Mouse (Mus musculus) liver, embryonic 16.5 days (tissue): Measurements from ENCODE around the gene Cyp1b1. TPM values are rescaled to one million over a fixed set of nuclear protein-coding genes. Genes with fewer than 3 reads are reported as not detected.

Experiments used
- ATAC-seq: fragments of 200-750 bp; cut with Nextera tagmentation; 2 replicates; pipeline ENCODE4 v1.8.0; 2017; ENCODE audit warnings: low read depth, mild to moderate bottlenecking, moderate number of reproducible peaks, moderate library complexity
- H3K27ac ChIP-seq: fragments of 300-500 bp; sonication (generic); 2 replicates; pipeline ENCODE4 v1.5.1; 2014; ENCODE audit warnings: mild to moderate bottlenecking, low read length
- H3K27me3 ChIP-seq: fragments of 300-500 bp; sonication (generic); 2 replicates; pipeline ENCODE4 v1.6.1; 2014; ENCODE audit warnings: low read depth, low read length, mixed read lengths; ENCODE audit not compliant: control insufficient read depth, insufficient read depth
- H3K36me3 ChIP-seq: fragments of 300-500 bp; sonication (generic); 2 replicates; pipeline ENCODE4 v1.6.1; 2014; ENCODE audit warnings: mild to moderate bottlenecking; ENCODE audit not compliant: control insufficient read depth, insufficient read depth
- H3K4me1 ChIP-seq: fragments of 300-500 bp; sonication (generic); 2 replicates; pipeline ENCODE4 v1.6.1; 2014; ENCODE audit warnings: low read depth, low read length, mixed read lengths; ENCODE audit not compliant: control insufficient read depth
- H3K4me2 ChIP-seq: fragments of 300-500 bp; sonication (generic); 2 replicates; pipeline ENCODE4 v1.6.1; 2014; ENCODE audit warnings: low read depth, low read length, mixed read lengths
- H3K4me3 ChIP-seq: fragments of 300-500 bp; sonication (generic); 2 replicates; pipeline ENCODE4 v1.5.1; 2014; ENCODE audit warnings: low read depth, mild to moderate bottlenecking, low read length
- H3K9ac ChIP-seq: fragments of 300-500 bp; sonication (generic); 2 replicates; pipeline ENCODE4 v1.6.1; 2014; ENCODE audit warnings: low read depth, low read length
- H3K9me3 ChIP-seq: fragments of 300-500 bp; sonication (generic); replicated peaks from 2 replicates; pipeline ENCODE4 v1.6.1; 2016; ENCODE audit warnings: low read length; ENCODE audit not compliant: control insufficient read depth
- WGBS: fragments of 180-500 bp; shearing (Covaris S2); extraction: QIAGEN DNeasy Blood & Tissue Kit; methylation state at CpG from one replicate; pipeline ENCODE4 v1.1.7; 2014; ENCODE audit not compliant: insufficient replicate concordance; 5-methylcytosine and 5-hydroxymethylcytosine counted together
- polyA plus RNA-seq: library from polyadenylated mRNA; unstranded; fragments of >200 nt; fragmentation: Nextera tagmentation; extraction: Ambion mirVana; gene quantifications from 2 replicates; pipeline ENCODE4 v1.2.1, GENCODE M21; 2015

The Cyp1b1 gene
- polyA plus RNA-seq, 1 experiment from 2014 or later = 0.22 TPM

- Histone ChIP-seq H3K27ac (no peak overlapping the region), H3K9me3 (no peaks in the 10 kb centered on the region), H3K4me3 (no peak overlapping the region), H3K9ac (no peak overlapping the region), H3K27me3 (peaks cover 17% of the 10 kb centered on the region), H3K36me3 (no peaks in the 10 kb centered on the region), H3K4me2 (no peak overlapping the region), H3K4me1 (no peaks in the 10 kb centered on the region)
- ATAC-seq = no peak
- WGBS = 71% methylated on average over 7 of the region's 7 CpGs
Measured at GRCm38 (mm10) chr17:79720681-79721080, 5.8 kb upstream of the Cyp1b1 start.

GRCm38 (mm10) chr17:79715649-79716143, 835 bp upstream of the Cyp1b1 start:
- Histone ChIP-seq H3K4me1 (no peaks in the 10 kb centered on the region; the same call in 1 of the 2 replicates), H3K9ac (no peak overlapping the region), H3K4me2 (peak overlapping the region; percentile 61), H3K27ac (no peak overlapping the region), H3K27me3 (peaks cover 61% of the 10 kb centered on the region), H3K36me3 (no peaks in the 10 kb centered on the region), H3K4me3 (peak overlapping the region; percentile 39), H3K9me3 (no peaks in the 10 kb centered on the region)
- ATAC-seq = peak; percentile 48
- WGBS = under 1% methylated on average over 42 of the region's 42 CpGs

DNA sequence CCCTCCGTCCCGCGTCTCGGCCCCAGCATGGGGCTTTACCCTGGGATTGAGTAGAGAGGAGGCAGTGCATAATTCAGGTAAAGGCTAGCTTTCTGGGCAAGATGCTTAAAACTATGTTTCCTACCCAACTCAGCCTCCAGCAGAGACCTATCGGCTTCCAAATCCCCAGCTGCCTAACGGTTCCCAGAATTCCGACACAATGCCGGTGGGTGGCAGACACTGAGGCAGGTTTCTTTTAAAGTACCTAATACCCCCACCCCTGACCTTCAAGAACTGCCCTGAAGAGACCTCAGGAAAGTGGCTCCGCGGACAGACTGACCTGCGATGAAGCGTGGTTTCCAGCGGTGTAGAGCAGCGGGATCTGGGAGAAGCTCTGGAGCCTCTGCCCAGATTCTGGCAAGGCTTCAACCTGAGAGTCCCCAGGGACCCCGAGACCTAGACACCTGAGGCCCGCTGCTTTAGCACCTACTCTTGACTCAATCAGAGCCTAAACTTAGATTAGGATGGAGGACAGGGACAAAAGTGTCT, 429 bp downstream of the Cyp1b1 start:
- Histone ChIP-seq H3K27me3 (peaks cover 69% of the 10 kb centered on the region), H3K9ac (no peak overlapping the region)

GRCm38 (mm10) chr17:79713643-79714367, 1.1 kb downstream of the Cyp1b1 start:
- H3K4me3 ChIP-seq = peak overlapping the region; percentile 20; the same call in 1 of the 2 replicates
- H3K36me3 ChIP-seq = no peaks in the 10 kb centered on the region
- no peak overlapping the region for H3K27ac ChIP-seq
- H3K4me1 ChIP-seq = no peaks in the 10 kb centered on the region; the same call in 1 of the 2 replicates
- no peaks in the 10 kb centered on the region for H3K9me3 ChIP-seq
- peak overlapping the region; percentile 48 for H3K4me2 ChIP-seq
- WGBS = 1% methylated on average over 63 of the region's 63 CpGs
- H3K27me3 ChIP-seq = peaks cover 70% of the 10 kb centered on the region
- no peak for ATAC-seq
- no peak overlapping the region for H3K9ac ChIP-seq

More for the DNA sequence above, 429 bp downstream of the Cyp1b1 start:
- Histone ChIP-seq H3K9me3 (no peaks in the 10 kb centered on the region), H3K4me3 (peak overlapping the region; percentile 39; the same call in 1 of the 2 replicates), H3K4me1 (no peaks in the 10 kb centered on the region; the same call in 1 of the 2 replicates), H3K27ac (no peak overlapping the region), H3K36me3 (no peaks in the 10 kb centered on the region), H3K4me2 (no peak overlapping the region)
- 5% methylated on average over 16 of the region's 16 CpGs for WGBS
- no peak for ATAC-seq

- Histone ChIP-seq H3K9ac (no peak overlapping the region), H3K9me3 (no peaks in the 10 kb centered on the region), H3K27me3 (peaks cover 70% of the 10 kb centered on the region), H3K4me2 (peak overlapping the region; percentile 48), H3K27ac (no peak overlapping the region), H3K4me3 (no peak overlapping the region), H3K4me1 (no peaks in the 10 kb centered on the region; the same call in 1 of the 2 replicates), H3K36me3 (no peaks in the 10 kb centered on the region)
- no peak for ATAC-seq
- WGBS = 2% methylated on average over 24 of the region's 24 CpGs
Measured at GRCm38 (mm10) chr17:79713276-79713642, 1.6 kb downstream of the Cyp1b1 start.

DNA sequence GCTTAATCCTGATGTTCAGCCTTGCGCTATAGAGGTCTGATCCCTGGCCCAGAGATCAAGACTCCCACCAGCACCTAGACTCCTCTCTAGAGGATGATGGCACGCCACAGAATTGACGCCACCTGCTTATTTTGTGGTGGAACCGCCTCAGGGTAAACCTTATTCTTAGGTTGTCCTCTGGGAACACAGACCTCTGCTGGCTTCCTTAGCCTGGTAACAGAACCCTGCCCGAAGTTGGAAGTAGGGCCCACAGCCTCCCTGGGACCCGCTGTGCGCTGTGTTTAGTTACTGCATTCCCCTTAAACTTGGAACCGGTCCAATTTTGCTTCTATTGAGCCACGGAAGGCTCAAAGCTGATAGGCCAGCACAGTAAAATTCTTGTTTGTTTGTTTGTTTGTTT, 2.3 kb downstream of the Cyp1b1 start:
- no peak for ATAC-seq
- Histone ChIP-seq H3K27me3 (peaks cover 68% of the 10 kb centered on the region), H3K9me3 (no peaks in the 10 kb centered on the region), H3K9ac (no peak overlapping the region), H3K27ac (no peak overlapping the region), H3K36me3 (no peaks in the 10 kb centered on the region), H3K4me2 (no peak overlapping the region), H3K4me3 (no peak overlapping the region), H3K4me1 (no peaks in the 10 kb centered on the region; the same call in 1 of the 2 replicates)
- WGBS = 6% methylated on average over 9 of the region's 9 CpGs

- 13% methylated on average over 6 of the region's 6 CpGs for WGBS
- H3K4me1 ChIP-seq = no peaks in the 10 kb centered on the region; the same call in 1 of the 2 replicates
- no peaks in the 10 kb centered on the region for H3K36me3 ChIP-seq
- H3K9ac ChIP-seq = no peak overlapping the region
- ATAC-seq = no peak
- no peak overlapping the region for H3K4me2 ChIP-seq
- no peaks in the 10 kb centered on the region for H3K9me3 ChIP-seq
- no peak overlapping the region for H3K27ac ChIP-seq
- peaks cover 62% of the 10 kb centered on the region for H3K27me3 ChIP-seq
- H3K4me3 ChIP-seq = no peak overlapping the region
Measured at GRCm38 (mm10) chr17:79711944-79712343, 2.9 kb downstream of the Cyp1b1 start.

- Histone ChIP-seq H3K27me3 (peaks cover 50% of the 10 kb centered on the region), H3K9ac (no peak overlapping the region), H3K9me3 (no peaks in the 10 kb centered on the region), H3K4me1 (no peaks in the 10 kb centered on the region; the same call in 1 of the 2 replicates), H3K4me2 (no peak overlapping the region), H3K4me3 (no peak overlapping the region), H3K36me3 (no peaks in the 10 kb centered on the region), H3K27ac (no peak overlapping the region)
- no peak for ATAC-seq
- WGBS = 14% methylated on average over 15 of the region's 15 CpGs
Measured at GRCm38 (mm10) chr17:79710246-79710842, 4.5 kb downstream of the Cyp1b1 start.

GRCm38 (mm10) chr17:79709718-79710117, 5.1 kb downstream of the Cyp1b1 start:
- Histone ChIP-seq H3K27me3 (peaks cover 43% of the 10 kb centered on the region), H3K4me1 (no peaks in the 10 kb centered on the region; the same call in 1 of the 2 replicates), H3K4me2 (no peak overlapping the region), H3K9me3 (no peaks in the 10 kb centered on the region), H3K36me3 (no peaks in the 10 kb centered on the region), H3K4me3 (no peak overlapping the region), H3K27ac (no peak overlapping the region), H3K9ac (no peak overlapping the region)
- 53% methylated on average over 1 of the region's 1 CpGs for WGBS
- ATAC-seq = no peak
